Mouse (Mus musculus): Measurements from ENCODE around the gene Sftpd. TPM values are rescaled to one million over a fixed set of nuclear protein-coding genes. Genes with fewer than 3 reads are reported as not detected.

Gene Sftpd
- polyA plus RNA-seq, 1 experiment from 2014 or later: not detected

DNA sequence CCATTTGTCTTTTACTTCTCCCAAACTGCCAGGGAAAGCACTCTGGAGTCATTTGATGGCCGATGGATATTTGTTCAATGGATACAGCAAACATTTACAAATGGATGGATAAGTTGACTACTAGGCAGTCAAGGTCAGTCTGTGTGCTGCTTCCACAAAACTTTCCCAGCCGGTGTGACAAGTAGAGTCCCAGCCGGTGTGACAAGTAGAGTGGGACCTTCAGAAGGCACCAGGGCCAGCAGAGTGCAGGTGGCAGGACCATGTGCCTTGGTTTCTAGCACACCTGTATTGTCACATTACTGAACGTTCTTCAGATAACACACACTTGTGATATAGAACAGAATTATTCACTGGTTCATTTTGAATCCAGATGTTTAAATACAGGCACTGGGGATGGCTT, 24.9 kb downstream of the Sftpd start:
- DNase-seq (no peak), ATAC-seq (ENCODE audit: low FRiP score, low TSS enrichment) (no peak)
- Histone ChIP-seq H3K27ac (replicated peaks; ENCODE audit: low read depth, low read length) (no peak overlapping the region), H3K4me3 (replicated peaks; ENCODE audit: low read depth, low read length) (no peak overlapping the region), H3K9ac (replicated peaks; ENCODE audit: low read length) (no peak overlapping the region), H3K4me2 (ENCODE audit: low read length) (no peak overlapping the region), H3K4me1 (ENCODE audit: control insufficient read depth, insufficient read depth, low read length) (no peaks in the 10 kb centered on the region), H3K27me3 (ENCODE audit: control insufficient read depth, insufficient read depth, low read length) (no peaks in the 10 kb centered on the region), H3K36me3 (ENCODE audit: control insufficient read depth, insufficient read depth, low read length) (no peaks in the 10 kb centered on the region), H3K9me3 (ENCODE audit: control insufficient read depth, low read length) (no peaks in the 10 kb centered on the region)
- 89% methylated on average over 4 of the region's 4 CpGs for WGBS

- Histone ChIP-seq H3K9ac (replicated peaks; ENCODE audit: low read length) (no peak within 1 kb of the TSS), H3K4me3 (replicated peaks; ENCODE audit: low read depth, low read length) (no peak within 1 kb of the TSS), H3K27me3 (ENCODE audit: control insufficient read depth, insufficient read depth, low read length) (no peaks in the 10 kb centered on the region), H3K4me2 (ENCODE audit: low read length) (no peak within 1 kb of the TSS), H3K27ac (replicated peaks; ENCODE audit: low read depth, low read length) (no peak within 1 kb of the TSS), H3K4me1 (ENCODE audit: control insufficient read depth, insufficient read depth, low read length) (no peaks in the 10 kb centered on the region), H3K9me3 (ENCODE audit: control insufficient read depth, low read length) (no peaks in the 10 kb centered on the region), H3K36me3 (ENCODE audit: control insufficient read depth, insufficient read depth, low read length) (no peaks in the 10 kb centered on the region)
- ATAC-seq (ENCODE audit: low FRiP score, low TSS enrichment) (no peak), DNase-seq (no peak)
- WGBS: 87% methylated on average over 7 of the region's 7 CpGs
These were observed 33.6 kb downstream of the Sftpd start, which contains the start of gene Mbl1 for GRCm38 (mm10) chr14:41151220-41151898. Gene Mbl1, plus strand, starts transcription at chr14:41151458.

DNA sequence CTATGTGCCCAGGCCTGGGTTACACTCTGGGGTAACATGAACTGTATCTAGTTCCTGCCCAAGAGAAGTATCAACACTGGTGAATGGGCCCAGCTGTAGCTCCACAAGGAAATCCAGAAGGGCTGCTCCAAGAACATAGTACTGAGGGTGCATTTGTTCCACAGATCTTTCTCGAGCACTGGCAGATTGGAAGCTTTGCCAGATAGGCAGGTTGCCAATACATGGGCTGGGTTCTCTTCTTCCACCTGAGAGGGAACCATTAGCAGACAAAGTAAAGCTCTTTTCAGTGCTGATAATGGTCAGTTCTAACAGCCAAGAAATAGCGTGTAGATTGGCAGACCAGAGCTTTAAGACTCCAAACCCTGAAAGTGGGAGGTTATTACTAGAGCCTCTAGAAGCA, 37.6 kb downstream of the Sftpd start:
- DNase-seq: no peak
- Histone ChIP-seq H3K27me3 (ENCODE audit: control insufficient read depth, insufficient read depth, low read length) (no peaks in the 10 kb centered on the region), H3K4me3 (replicated peaks; ENCODE audit: low read depth, low read length) (no peak overlapping the region), H3K4me2 (ENCODE audit: low read length) (no peak overlapping the region), H3K9me3 (ENCODE audit: control insufficient read depth, low read length) (no peaks in the 10 kb centered on the region), H3K36me3 (ENCODE audit: control insufficient read depth, insufficient read depth, low read length) (no peaks in the 10 kb centered on the region), H3K9ac (replicated peaks; ENCODE audit: low read length) (no peak overlapping the region), H3K27ac (replicated peaks; ENCODE audit: low read depth, low read length) (no peak overlapping the region), H3K4me1 (ENCODE audit: control insufficient read depth, insufficient read depth, low read length) (no peaks in the 10 kb centered on the region)
- 93% methylated on average over 2 of the region's 2 CpGs for WGBS
- no peak for ATAC-seq (ENCODE audit: low FRiP score, low TSS enrichment)

DNA sequence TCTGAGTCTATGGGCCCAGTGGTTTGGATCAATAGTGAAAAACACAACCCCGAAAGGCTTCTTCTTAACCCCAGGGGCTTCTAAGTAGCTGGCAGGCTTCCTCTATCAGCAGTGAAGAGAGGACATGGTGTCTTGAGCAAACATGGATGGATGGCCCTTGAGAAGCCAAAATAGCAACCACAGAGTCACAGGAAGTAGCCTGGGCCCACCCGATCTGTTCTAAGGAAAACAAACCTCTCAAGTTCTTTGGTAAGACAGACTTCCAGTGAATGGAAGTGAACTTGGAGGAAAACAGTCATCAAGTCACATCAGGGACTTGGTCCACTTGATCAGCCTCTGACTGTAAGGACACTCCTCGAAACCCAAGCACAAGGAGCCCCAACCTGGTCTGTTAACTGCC, 38.0 kb downstream of the Sftpd start:
- Histone ChIP-seq H3K27me3 (ENCODE audit: control insufficient read depth, insufficient read depth, low read length) (no peaks in the 10 kb centered on the region), H3K4me1 (ENCODE audit: control insufficient read depth, insufficient read depth, low read length) (no peaks in the 10 kb centered on the region), H3K9me3 (ENCODE audit: control insufficient read depth, low read length) (no peaks in the 10 kb centered on the region), H3K4me3 (replicated peaks; ENCODE audit: low read depth, low read length) (no peak overlapping the region), H3K9ac (replicated peaks; ENCODE audit: low read length) (no peak overlapping the region), H3K36me3 (ENCODE audit: control insufficient read depth, insufficient read depth, low read length) (no peaks in the 10 kb centered on the region), H3K4me2 (ENCODE audit: low read length) (no peak overlapping the region), H3K27ac (replicated peaks; ENCODE audit: low read depth, low read length) (no peak overlapping the region)
- ATAC-seq (ENCODE audit: low FRiP score, low TSS enrichment) (no peak), DNase-seq (no peak)
- WGBS: 87% methylated on average over 3 of the region's 3 CpGs

DNA sequence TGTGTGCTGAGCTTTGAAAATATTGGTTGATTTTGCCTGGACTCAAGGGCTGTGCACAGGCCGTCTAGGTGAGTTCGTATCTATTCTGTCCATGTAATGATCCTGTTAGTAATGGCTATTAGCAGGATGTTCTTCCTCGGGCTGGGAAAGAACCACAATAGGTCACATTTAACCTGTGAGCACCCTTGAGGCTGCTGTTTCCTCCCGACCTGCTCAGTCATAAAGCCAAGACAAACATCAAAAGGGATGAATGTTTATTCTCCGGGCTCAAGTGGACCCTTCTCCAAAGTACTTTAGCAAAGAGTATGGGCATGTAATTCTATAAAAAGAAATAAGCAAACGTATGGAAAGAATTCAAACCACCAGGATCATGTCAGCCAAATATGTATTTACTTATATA, 38.9 kb downstream of the Sftpd start:
- H3K4me3 ChIP-seq (replicated peaks; ENCODE audit: low read depth, low read length): no peak overlapping the region
- DNase-seq (no peak), ATAC-seq (ENCODE audit: low FRiP score, low TSS enrichment) (no peak)
- H3K36me3 ChIP-seq (ENCODE audit: control insufficient read depth, insufficient read depth, low read length): no peaks in the 10 kb centered on the region
- H3K9ac ChIP-seq (replicated peaks; ENCODE audit: low read length): no peak overlapping the region
- H3K27me3 ChIP-seq (ENCODE audit: control insufficient read depth, insufficient read depth, low read length): no peaks in the 10 kb centered on the region
- 63% methylated on average over 6 of the region's 6 CpGs for WGBS
- no peak overlapping the region for H3K4me2 ChIP-seq (ENCODE audit: low read length)
- no peaks in the 10 kb centered on the region for H3K4me1 ChIP-seq (ENCODE audit: control insufficient read depth, insufficient read depth, low read length)
- H3K9me3 ChIP-seq (ENCODE audit: control insufficient read depth, low read length): no peaks in the 10 kb centered on the region
- no peak overlapping the region for H3K27ac ChIP-seq (replicated peaks; ENCODE audit: low read depth, low read length)

DNA sequence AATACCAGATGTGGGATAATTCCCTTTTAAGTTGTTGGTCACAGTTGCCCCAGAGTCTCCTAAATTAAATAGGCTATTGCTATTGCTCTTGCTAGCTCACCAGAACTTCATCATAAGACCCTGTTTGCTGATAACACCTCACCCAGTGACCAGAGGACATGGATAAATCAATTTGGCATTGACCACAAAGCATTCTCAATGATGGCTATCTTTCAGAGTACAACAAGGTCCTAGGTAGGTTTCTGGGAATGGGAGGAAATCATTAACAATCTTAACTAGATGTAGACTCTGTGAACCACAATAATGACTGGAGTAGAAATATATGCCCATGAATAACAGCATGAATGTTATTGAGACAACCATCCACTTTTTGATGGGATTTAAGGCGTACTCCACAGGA, 44.3 kb downstream of the Sftpd start:
- Histone ChIP-seq H3K4me2 (ENCODE audit: low read length) (no peak overlapping the region), H3K4me3 (replicated peaks; ENCODE audit: low read depth, low read length) (no peak overlapping the region), H3K27ac (replicated peaks; ENCODE audit: low read depth, low read length) (no peak overlapping the region), H3K9me3 (ENCODE audit: control insufficient read depth, low read length) (no peaks in the 10 kb centered on the region), H3K27me3 (ENCODE audit: control insufficient read depth, insufficient read depth, low read length) (no peaks in the 10 kb centered on the region), H3K4me1 (ENCODE audit: control insufficient read depth, insufficient read depth, low read length) (no peaks in the 10 kb centered on the region), H3K9ac (replicated peaks; ENCODE audit: low read length) (no peak overlapping the region), H3K36me3 (ENCODE audit: control insufficient read depth, insufficient read depth, low read length) (no peaks in the 10 kb centered on the region)
- no peak for ATAC-seq (ENCODE audit: low FRiP score, low TSS enrichment)
- no peak for DNase-seq
- 91% methylated on average over 1 of the region's 1 CpGs for WGBS

DNA sequence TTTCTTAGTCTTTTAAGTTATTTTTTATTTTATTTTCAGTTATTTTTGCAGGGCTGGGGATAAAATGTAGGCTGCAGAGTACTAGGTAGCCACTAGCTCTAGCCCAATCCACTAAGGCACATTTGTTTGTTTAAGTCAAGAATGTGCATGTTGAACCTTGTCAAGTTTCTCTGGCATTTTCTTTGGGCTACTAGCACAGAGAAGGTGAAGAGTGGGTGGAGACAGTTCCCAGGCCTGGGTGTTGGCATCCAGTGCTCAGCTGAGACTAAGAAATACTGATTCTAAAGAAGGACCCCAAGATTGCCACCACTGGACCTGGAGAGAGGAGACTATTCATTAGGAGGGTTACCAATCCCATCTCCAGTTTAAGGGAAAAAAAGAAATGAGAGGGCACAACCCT, 47.9 kb downstream of the Sftpd start:
- DNase-seq: no peak
- H3K27me3 ChIP-seq (ENCODE audit: control insufficient read depth, insufficient read depth, low read length): no peaks in the 10 kb centered on the region
- H3K4me3 ChIP-seq (replicated peaks; ENCODE audit: low read depth, low read length): no peak overlapping the region
- H3K36me3 ChIP-seq (ENCODE audit: control insufficient read depth, insufficient read depth, low read length): no peaks in the 10 kb centered on the region
- no peak overlapping the region for H3K9ac ChIP-seq (replicated peaks; ENCODE audit: low read length)
- no peaks in the 10 kb centered on the region for H3K9me3 ChIP-seq (ENCODE audit: control insufficient read depth, low read length)
- no peak for ATAC-seq (ENCODE audit: low FRiP score, low TSS enrichment)
- H3K4me2 ChIP-seq (ENCODE audit: low read length): no peak overlapping the region
- no peaks in the 10 kb centered on the region for H3K4me1 ChIP-seq (ENCODE audit: control insufficient read depth, insufficient read depth, low read length)
- H3K27ac ChIP-seq (replicated peaks; ENCODE audit: low read depth, low read length): no peak overlapping the region

GRCm38 (mm10) chr14:41131540-41131939, 53.4 kb downstream of the Sftpd start, which contains the start of gene Sftpa1:
Gene Sftpa1, plus strand, starts transcription at chr14:41131782.
- H3K27me3 ChIP-seq (ENCODE audit: control insufficient read depth, insufficient read depth, low read length): no peaks in the 10 kb centered on the region
- H3K9ac ChIP-seq (replicated peaks; ENCODE audit: low read length): no peak within 1 kb of the TSS
- H3K36me3 ChIP-seq (ENCODE audit: control insufficient read depth, insufficient read depth, low read length): no peaks in the 10 kb centered on the region
- 79% methylated on average over 7 of the region's 7 CpGs for WGBS
- no peak within 1 kb of the TSS for H3K4me2 ChIP-seq (ENCODE audit: low read length)
- H3K4me3 ChIP-seq (replicated peaks; ENCODE audit: low read depth, low read length): no peak within 1 kb of the TSS
- DNase-seq (no peak), ATAC-seq (ENCODE audit: low FRiP score, low TSS enrichment) (no peak)
- no peak within 1 kb of the TSS for H3K27ac ChIP-seq (replicated peaks; ENCODE audit: low read depth, low read length)
- no peaks in the 10 kb centered on the region for H3K9me3 ChIP-seq (ENCODE audit: control insufficient read depth, low read length)
- H3K4me1 ChIP-seq (ENCODE audit: control insufficient read depth, insufficient read depth, low read length): no peaks in the 10 kb centered on the region

DNA sequence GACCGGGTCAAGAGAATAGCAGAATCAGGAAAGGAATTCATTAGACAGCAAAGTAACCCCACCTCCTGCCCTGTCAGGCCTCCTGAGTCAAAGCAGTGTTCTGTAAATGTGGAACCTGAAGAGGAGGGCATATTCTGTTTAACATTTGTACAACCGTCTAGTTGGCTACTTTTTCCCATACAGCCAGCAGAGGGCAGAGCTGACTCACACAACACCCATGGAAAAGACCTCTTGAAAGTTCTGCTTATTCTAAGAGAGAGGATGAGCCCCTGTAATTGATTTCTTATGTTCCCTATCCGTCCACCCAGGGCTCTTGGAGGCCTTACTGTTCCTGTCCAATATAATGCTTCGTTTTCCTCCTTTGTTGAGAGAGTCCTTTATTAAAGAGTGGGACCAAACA, 57.0 kb downstream of the Sftpd start:
- Histone ChIP-seq H3K36me3 (ENCODE audit: control insufficient read depth, insufficient read depth, low read length) (no peaks in the 10 kb centered on the region), H3K4me2 (ENCODE audit: low read length) (no peak overlapping the region), H3K9ac (replicated peaks; ENCODE audit: low read length) (no peak overlapping the region), H3K27ac (replicated peaks; ENCODE audit: low read depth, low read length) (no peak overlapping the region), H3K4me3 (replicated peaks; ENCODE audit: low read depth, low read length) (no peak overlapping the region), H3K27me3 (ENCODE audit: control insufficient read depth, insufficient read depth, low read length) (no peaks in the 10 kb centered on the region), H3K9me3 (ENCODE audit: control insufficient read depth, low read length) (no peaks in the 10 kb centered on the region), H3K4me1 (ENCODE audit: control insufficient read depth, insufficient read depth, low read length) (no peaks in the 10 kb centered on the region)
- ATAC-seq (ENCODE audit: low FRiP score, low TSS enrichment) (peak; percentile 44; the same call in 1 of the 2 replicates), DNase-seq (peak; percentile 71)
- WGBS: 19% methylated on average over 4 of the region's 4 CpGs

Data from midbrain, embryonic 14.5 days (tissue).